Mouse (Mus musculus): ENCODE measurements at regions not wholly inside any gene's neighbourhood (a gene's known extent, or its start where the extent isn't known, plus 50 kb on each side); places are given as distances from the start of the nearest gene placed in this dataset.

- DNase-seq (ENCODE audit: low spot score) (no peak), ATAC-seq (ENCODE audit: insufficient read depth, low read depth) (no peak)
- no peak overlapping the region for H3K27ac ChIP-seq (ENCODE audit: low read depth)
- H3K4me1 ChIP-seq (ENCODE audit: control insufficient read depth, insufficient read depth) = no peaks in the 10 kb centered on the region
- H3K4me2 ChIP-seq (ENCODE audit: low read depth, low read length) = no peak overlapping the region
- H3K4me3 ChIP-seq (ENCODE audit: low read depth, low read length) = no peak overlapping the region
- no peaks in the 10 kb centered on the region for H3K27me3 ChIP-seq (ENCODE audit: control insufficient read depth, insufficient read depth, low read length)
- TF ChIP-seq EP300 (IDR thresholded peaks at IDR 0.05; ENCODE audit: low read depth) (no peak), CTCF (IDR thresholded peaks at IDR 0.05; ENCODE audit: low read depth) (no peak)
- 51% methylated on average over 5 of the region's 5 CpGs for WGBS
- H3K9ac ChIP-seq (replicated peaks; ENCODE audit: low read depth, low read length) = no peak overlapping the region
- no peaks in the 10 kb centered on the region for H3K36me3 ChIP-seq (replicated peaks; ENCODE audit: control insufficient read depth, insufficient read depth, low read length)
- no peaks in the 10 kb centered on the region for H3K9me3 ChIP-seq (replicated peaks; ENCODE audit: control insufficient read depth, low read length)
Observed at GRCm38 (mm10) chr3:128787686-128788085, 412.0 kb upstream of the Pitx2 start.

DNA sequence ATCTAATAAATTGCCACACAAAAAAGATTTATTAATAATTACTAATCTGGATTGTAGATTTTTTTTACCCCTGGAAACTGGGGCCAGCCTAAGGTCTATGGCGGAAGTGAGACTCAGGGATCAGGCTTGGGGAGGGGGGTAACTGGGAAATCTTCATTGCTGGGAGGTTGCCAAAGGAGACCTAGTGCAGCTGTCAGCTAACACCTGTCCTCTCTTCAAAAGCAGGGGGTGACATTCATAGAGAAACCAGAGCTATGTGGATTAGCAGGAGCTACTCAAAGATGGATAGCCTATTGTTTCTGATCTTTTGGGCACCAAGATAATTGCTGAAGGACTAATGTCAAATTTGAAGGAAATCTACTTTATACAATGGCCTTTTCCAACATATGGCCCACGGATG lies 403.7 kb upstream of the Pitx2 start:
- Histone ChIP-seq H3K4me3 (ENCODE audit: low read depth, low read length) (no peak overlapping the region), H3K9me3 (replicated peaks; ENCODE audit: control insufficient read depth, low read length) (no peaks in the 10 kb centered on the region), H3K27me3 (ENCODE audit: control insufficient read depth, insufficient read depth, low read length) (no peaks in the 10 kb centered on the region), H3K36me3 (replicated peaks; ENCODE audit: control insufficient read depth, insufficient read depth, low read length) (no peaks in the 10 kb centered on the region), H3K27ac (ENCODE audit: low read depth) (no peak overlapping the region), H3K9ac (replicated peaks; ENCODE audit: low read depth, low read length) (no peak overlapping the region), H3K4me1 (ENCODE audit: control insufficient read depth, insufficient read depth) (no peaks in the 10 kb centered on the region), H3K4me2 (ENCODE audit: low read depth, low read length) (no peak overlapping the region)
- 79% methylated on average over 2 of the region's 2 CpGs for WGBS
- ATAC-seq (ENCODE audit: insufficient read depth, low read depth) (no peak), DNase-seq (ENCODE audit: low spot score) (no peak)
- no peak for TF ChIP-seq EP300 (IDR thresholded peaks at IDR 0.05; ENCODE audit: low read depth)
- TF ChIP-seq CTCF (IDR thresholded peaks at IDR 0.05; ENCODE audit: low read depth) = no peak

DNA sequence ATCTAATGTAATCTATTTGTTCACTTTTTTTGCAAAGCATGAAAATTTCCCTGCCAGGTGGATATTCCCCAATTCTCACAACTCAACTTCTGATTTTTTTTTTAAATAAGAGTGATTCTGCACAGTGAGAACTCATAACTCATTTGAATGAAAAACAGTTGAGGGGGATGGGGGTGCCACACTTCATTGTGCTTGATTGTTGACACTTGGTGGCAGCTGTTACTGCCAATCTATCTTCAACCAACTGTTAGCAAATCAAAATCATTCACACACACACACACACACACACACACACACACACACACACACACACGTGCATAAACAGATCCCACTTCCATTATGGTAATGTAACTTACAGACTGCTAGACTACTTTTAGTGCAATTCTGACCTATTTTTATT lies 401.8 kb upstream of the Pitx2 start:
- no peak overlapping the region for H3K27ac ChIP-seq (ENCODE audit: low read depth)
- no peak overlapping the region for H3K4me3 ChIP-seq (ENCODE audit: low read depth, low read length)
- no peak overlapping the region for H3K9ac ChIP-seq (replicated peaks; ENCODE audit: low read depth, low read length)
- TF ChIP-seq EP300 (IDR thresholded peaks at IDR 0.05; ENCODE audit: low read depth) = no peak
- no peak for TF ChIP-seq CTCF (IDR thresholded peaks at IDR 0.05; ENCODE audit: low read depth)
- ATAC-seq (ENCODE audit: insufficient read depth, low read depth) (no peak), DNase-seq (ENCODE audit: low spot score) (no peak)
- no peaks in the 10 kb centered on the region for H3K9me3 ChIP-seq (replicated peaks; ENCODE audit: control insufficient read depth, low read length)
- H3K27me3 ChIP-seq (ENCODE audit: control insufficient read depth, insufficient read depth, low read length) = no peaks in the 10 kb centered on the region
- no peaks in the 10 kb centered on the region for H3K36me3 ChIP-seq (replicated peaks; ENCODE audit: control insufficient read depth, insufficient read depth, low read length)
- H3K4me2 ChIP-seq (ENCODE audit: low read depth, low read length) = no peak overlapping the region
- no peaks in the 10 kb centered on the region for H3K4me1 ChIP-seq (ENCODE audit: control insufficient read depth, insufficient read depth)
- WGBS = 52% methylated on average over 1 of the region's 1 CpGs

DNA sequence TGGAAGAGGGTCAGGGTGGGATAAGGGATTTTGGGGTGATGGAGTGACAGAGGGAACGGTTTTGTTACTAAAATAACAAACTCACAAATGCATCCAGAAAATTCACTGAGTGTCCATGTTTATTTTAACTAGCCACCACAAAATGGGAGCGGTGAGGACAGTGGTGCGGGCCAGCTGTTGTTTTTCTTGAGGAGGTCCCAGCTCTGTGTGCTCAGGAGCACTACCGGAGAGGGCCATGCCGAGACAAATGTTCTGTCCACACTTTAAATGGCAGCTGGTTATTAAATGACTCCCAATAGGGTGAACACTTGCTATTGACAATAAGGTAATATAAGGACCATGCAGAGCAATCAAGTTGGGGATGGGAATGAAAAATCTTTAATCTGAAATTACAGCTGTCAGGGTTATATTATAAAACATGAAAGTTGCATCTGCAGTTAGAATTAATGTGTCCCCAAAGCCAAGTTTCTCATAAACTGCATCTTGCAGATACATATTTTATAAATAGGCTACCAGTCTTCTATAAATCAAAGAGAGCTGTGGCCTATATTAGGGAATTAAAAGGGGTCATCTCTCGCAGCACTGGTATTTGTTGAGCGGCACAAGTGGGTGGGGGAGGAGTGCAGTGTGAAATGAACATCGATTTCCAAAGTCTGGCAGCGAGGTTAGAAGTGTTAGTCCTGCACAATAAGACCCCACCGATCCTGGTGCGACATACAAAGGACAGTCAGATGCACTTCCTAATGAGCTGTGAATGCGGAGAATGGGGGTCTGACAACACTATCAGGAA lies 370.1 kb upstream of the Pitx2 start:
- H3K36me3 ChIP-seq (replicated peaks; ENCODE audit: control insufficient read depth, insufficient read depth, low read length) = no peaks in the 10 kb centered on the region
- no peak for ATAC-seq (ENCODE audit: insufficient read depth, low read depth)
- 54% methylated on average over 12 of the region's 12 CpGs for WGBS
- no peaks in the 10 kb centered on the region for H3K27me3 ChIP-seq (ENCODE audit: control insufficient read depth, insufficient read depth, low read length)
- H3K4me2 ChIP-seq (ENCODE audit: low read depth, low read length) = no peak overlapping the region
- H3K4me3 ChIP-seq (ENCODE audit: low read depth, low read length) = no peak overlapping the region
- H3K9me3 ChIP-seq (replicated peaks; ENCODE audit: control insufficient read depth, low read length) = no peaks in the 10 kb centered on the region
- TF ChIP-seq EP300 (IDR thresholded peaks at IDR 0.05; ENCODE audit: low read depth) = no peak
- TF ChIP-seq CTCF (IDR thresholded peaks at IDR 0.05; ENCODE audit: low read depth) = no peak
- no peak for DNase-seq (ENCODE audit: low spot score)
- no peaks in the 10 kb centered on the region for H3K4me1 ChIP-seq (ENCODE audit: control insufficient read depth, insufficient read depth)
- H3K27ac ChIP-seq (ENCODE audit: low read depth) = no peak overlapping the region
- H3K9ac ChIP-seq (replicated peaks; ENCODE audit: low read depth, low read length) = no peak overlapping the region

DNA sequence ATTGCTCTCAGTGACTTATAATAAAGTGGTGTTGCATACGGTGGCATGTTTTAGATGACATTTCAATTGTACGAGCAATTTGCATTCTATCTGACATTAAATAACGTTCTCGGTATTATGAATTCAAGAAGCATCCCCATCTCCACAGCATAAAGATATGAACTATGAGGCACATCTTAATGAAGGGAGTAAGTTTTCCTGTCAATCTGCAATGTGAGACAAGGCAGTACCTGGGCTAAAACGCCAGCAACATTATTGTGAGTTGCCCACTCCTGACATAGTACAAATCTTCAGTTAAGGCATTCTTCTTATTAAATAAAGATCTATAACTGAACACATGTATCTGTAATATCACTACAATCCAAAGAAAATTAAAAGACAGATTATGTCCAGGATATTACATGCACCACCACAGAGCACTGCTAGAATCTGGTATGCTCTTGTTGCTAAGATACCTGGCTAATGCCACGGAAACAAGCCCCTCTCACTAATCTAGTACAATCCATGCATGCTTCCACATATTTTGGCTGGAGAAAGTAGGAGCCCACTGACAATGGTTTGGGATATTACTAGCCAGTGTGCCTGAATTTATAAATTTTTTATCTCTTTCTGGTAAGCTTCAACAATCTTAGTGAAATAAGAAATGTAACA lies 349.2 kb upstream of the Pitx2 start:
- Histone ChIP-seq H3K9me3 (replicated peaks; ENCODE audit: control insufficient read depth, low read length) (no peaks in the 10 kb centered on the region), H3K27ac (ENCODE audit: low read depth) (no peak overlapping the region), H3K4me2 (ENCODE audit: low read depth, low read length) (no peak overlapping the region), H3K27me3 (ENCODE audit: control insufficient read depth, insufficient read depth, low read length) (no peaks in the 10 kb centered on the region), H3K9ac (replicated peaks; ENCODE audit: low read depth, low read length) (no peak overlapping the region), H3K4me1 (ENCODE audit: control insufficient read depth, insufficient read depth) (no peaks in the 10 kb centered on the region), H3K36me3 (replicated peaks; ENCODE audit: control insufficient read depth, insufficient read depth, low read length) (no peaks in the 10 kb centered on the region), H3K4me3 (ENCODE audit: low read depth, low read length) (no peak overlapping the region)
- TF ChIP-seq CTCF (IDR thresholded peaks at IDR 0.05; ENCODE audit: low read depth) = no peak
- no peak for TF ChIP-seq EP300 (IDR thresholded peaks at IDR 0.05; ENCODE audit: low read depth)
- 74% methylated on average over 6 of the region's 6 CpGs for WGBS
- DNase-seq (ENCODE audit: low spot score) (no peak), ATAC-seq (ENCODE audit: insufficient read depth, low read depth) (no peak)
